Mouse (Mus musculus) gastrocnemius, adult 18-20 months (tissue): ENCODE data around the gene Myh13. TPM values are rescaled to one million over a fixed set of nuclear protein-coding genes. Genes with fewer than 3 reads are reported as not detected.

Source experiments
- DNase-seq: peaks from one replicate; pipeline ENCODE4 v3.0.0; 2021; ENCODE audit warnings: low spot score
- total RNA-seq, 2 experiments: library from RNA; stranded (reverse); gene quantifications; 2 replicates each; pipeline ENCODE4 v1.2.3; 2021

The Myh13 gene
- total RNA-seq, 2 experiments from 2014 or later = 4.0 to 5.7 TPM

DNA sequence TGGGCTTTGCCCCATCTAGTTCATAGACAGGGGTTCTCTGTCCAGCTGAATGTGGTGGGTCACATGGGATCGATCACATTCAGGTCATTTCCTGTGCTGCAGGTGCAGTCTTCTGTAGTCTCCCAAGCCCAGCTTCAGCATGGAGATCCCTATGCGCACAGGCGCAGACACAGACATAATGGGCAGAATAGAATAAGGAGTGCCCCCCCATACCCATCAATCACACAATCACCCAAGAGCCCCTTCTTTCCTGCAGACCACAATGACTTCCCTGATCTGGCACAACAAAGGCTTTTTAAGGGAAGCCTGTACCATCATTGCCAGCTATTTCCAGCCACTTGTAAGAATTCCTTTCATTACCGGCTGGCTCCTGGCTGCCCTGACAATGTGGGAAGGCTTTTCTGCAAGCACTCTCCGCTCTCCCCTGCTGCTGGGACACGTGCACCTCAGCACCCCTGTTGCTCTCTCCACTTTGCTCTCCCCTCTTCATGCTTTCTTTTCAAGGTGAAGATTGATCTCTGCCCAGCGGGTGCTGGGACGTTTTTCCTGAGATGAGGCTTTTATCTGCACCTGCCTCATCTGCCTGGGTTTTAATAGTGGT, 65.5 kb downstream of the Myh13 start:
- DNase-seq = no peak

DNA sequence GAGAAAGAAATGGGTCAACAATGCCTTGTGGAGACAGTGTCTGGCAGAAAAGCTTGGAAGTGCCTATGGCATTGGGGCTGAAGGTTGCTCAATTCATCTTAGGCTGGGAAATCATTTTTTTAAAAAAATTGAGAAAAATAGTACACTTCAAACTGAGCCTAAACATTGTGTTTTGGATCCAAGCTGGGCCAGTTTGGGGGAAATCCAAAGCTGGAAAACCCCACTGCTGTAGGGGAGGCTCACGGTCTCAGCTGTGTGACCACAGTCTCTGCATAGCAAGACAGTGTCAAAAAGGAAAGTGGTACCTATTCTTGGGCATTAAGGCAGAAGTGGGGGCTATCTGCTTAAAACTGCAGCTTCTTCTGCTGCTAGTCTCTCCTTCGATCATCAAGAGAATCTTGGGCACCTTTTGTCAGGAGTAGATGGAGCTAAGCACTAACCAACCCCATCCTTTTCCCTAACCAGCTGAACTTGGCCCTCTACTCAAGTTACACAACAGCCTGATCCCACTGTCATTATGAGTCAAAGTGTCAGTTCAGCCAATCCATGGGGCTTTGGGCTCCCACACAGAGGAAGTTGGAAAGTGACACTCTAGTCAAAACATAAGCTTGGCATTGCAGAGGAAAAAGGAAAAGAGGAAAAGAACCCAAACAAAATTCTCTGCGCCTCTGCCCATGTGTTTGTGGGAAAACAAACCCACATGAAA, 69.4 kb downstream of the Myh13 start:
- DNase-seq = no peak

DNA sequence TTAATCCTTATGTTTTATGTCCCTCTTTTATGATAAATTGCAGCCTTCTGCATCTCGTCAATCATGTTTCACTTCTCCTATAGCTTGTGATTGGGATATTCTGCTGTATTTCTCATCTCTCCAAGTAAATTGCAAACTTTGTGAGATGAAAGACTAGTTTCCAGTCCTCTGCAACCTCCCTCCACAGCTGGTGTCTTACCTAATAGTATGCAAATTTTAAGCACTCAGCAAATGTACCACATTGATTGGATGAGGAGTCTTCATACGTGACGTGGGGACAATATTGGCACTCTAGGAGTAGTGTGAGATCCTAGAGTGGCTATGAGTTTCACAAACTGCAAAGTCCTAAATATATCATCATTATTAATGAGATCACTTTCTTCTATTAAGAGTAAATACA, 70.9 kb downstream of the Myh13 start:
- DNase-seq = no peak

DNA sequence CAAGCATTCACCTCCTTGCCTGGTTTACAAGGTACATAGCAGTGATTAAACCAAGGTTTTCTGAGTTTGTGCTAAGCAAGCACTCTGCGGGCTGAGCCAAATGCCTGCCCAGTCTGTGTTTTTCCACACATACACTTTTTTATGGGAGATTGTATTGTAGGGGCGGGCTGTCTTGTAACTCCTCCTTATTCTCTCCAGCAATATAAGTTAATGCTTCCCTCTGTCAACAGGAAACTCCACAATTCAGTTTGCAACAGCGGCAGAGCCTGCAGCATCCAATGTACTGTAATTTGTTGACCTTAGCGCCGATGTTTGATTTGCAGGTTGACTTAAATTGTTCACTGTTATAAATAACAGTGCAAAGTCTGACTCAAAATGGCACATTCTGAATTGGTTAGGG, 79.5 kb downstream of the Myh13 start:
- no peak for DNase-seq

DNA sequence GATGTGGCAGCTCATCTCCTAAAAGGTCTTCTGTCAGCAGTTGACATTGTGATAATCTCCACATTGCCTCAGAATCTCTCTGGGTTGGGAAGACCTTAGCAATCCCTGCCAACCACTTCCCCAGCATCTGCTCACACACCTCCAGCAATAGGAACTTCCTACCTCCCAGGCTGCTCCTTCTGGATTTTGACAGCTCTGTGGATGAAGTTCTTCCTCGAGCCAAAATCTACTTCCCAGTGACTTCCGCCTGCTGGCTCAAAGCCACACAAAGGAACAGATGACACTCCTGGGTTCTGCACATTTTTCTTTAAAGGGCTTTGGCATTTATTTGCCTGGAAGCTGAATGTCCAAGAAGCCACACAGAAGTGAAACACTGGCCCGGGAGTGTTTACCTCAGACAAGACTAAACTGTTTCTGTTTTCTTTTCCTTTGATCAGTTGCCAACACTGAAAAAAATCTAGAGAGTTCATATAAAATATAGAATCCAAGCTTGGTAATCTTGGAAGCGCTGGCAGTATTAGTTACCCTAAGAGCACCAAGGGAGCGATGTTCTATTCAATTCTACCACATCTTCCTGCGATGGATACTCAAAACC, 93.0 kb downstream of the Myh13 start:
- DNase-seq = no peak

Other genes with a start within 250 kb of the Myh13 start
- 10 to 100 TPM in 1 of 2 experiments, 1 to 10 TPM in 1; 9.5 to 15.9 TPM for gene Myh3, start 243.4 kb upstream of the Myh13 start, total RNA-seq
- gene Myh2, start 150.6 kb upstream of the Myh13 start, total RNA-seq = 1,000 to 10,000 TPM; 2,421 to 2,564 TPM
- 1,000 to 10,000 TPM; 2,776 to 3,903 TPM for gene Myh1, start 121.6 kb upstream of the Myh13 start, total RNA-seq
- gene Myh4, start 83.6 kb upstream of the Myh13 start, total RNA-seq = over 10,000 TPM; 26,101 to 26,132 TPM
- gene Myh8, start 44.5 kb upstream of the Myh13 start, total RNA-seq = 100 to 1,000 TPM; 257 to 267 TPM
- gene Gas7, start 133.8 kb downstream of the Myh13 start, total RNA-seq = 1 to 10 TPM; 6.4 to 8.1 TPM